Mouse (Mus musculus): ENCODE results near the gene Dnaic2. TPM values are rescaled to one million over a fixed set of nuclear protein-coding genes. Genes with fewer than 3 reads are reported as not detected.

Dnaic2 gene
- total RNA-seq, 2 experiments from 2014 or later, result 0.55 to 0.57 TPM

GRCm38 (mm10) chr11:114699511-114699910 lies 27.7 kb upstream of the Dnaic2 start:
- intact Hi-C loops (cut with DNase I), result loop anchor here (2.0 kb wide), 1 partner anchor 23 kb away; no protein-coding TSS in a partner anchor
- DNase-seq, result peak; percentile 82 to 87

- intact Hi-C loops (cut with DNase I), result no loop called here
- no peak for DNase-seq
Observed at GRCm38 (mm10) chr11:114702311-114702995, 24.8 kb upstream of the Dnaic2 start.

GRCm38 (mm10) chr11:114702996-114703361 lies 24.2 kb upstream of the Dnaic2 start:
- intact Hi-C loops (cut with DNase I), result no loop called here
- no peak for DNase-seq

- DNase-seq, result peak in 1 of 2 experiments; percentile 50
- intact Hi-C loops (cut with DNase I), result no loop called here
Observed at GRCm38 (mm10) chr11:114704071-114704913, 22.9 kb upstream of the Dnaic2 start.

- no peak for DNase-seq
- intact Hi-C loops (cut with DNase I), result no loop called here
Observed at GRCm38 (mm10) chr11:114706358-114706757, 20.9 kb upstream of the Dnaic2 start.

- DNase-seq, result no peak
- intact Hi-C loops (cut with DNase I), result no loop called here
Observed at GRCm38 (mm10) chr11:114711393-114711792, 15.8 kb upstream of the Dnaic2 start.

GRCm38 (mm10) chr11:114711861-114712260 lies 15.3 kb upstream of the Dnaic2 start:
- intact Hi-C loops (cut with DNase I), result no loop called here

GRCm38 (mm10) chr11:114714526-114714925 lies 12.7 kb upstream of the Dnaic2 start:
- intact Hi-C loops (cut with DNase I), result no loop called here
- no peak for DNase-seq

More at GRCm38 (mm10) chr11:114711861-114712260, 15.3 kb upstream of the Dnaic2 start:
- DNase-seq, result no peak

GRCm38 (mm10) chr11:114715531-114715930 lies 11.7 kb upstream of the Dnaic2 start:
- DNase-seq, result peak; percentile 42 to 48
- intact Hi-C loops (cut with DNase I), result no loop called here

- intact Hi-C loops (cut with DNase I), result no loop called here
- DNase-seq, result no peak
Observed at GRCm38 (mm10) chr11:114720535-114720934, 6.7 kb upstream of the Dnaic2 start.

GRCm38 (mm10) chr11:114722438-114722837 lies 4.8 kb upstream of the Dnaic2 start:
- no peak for DNase-seq
- intact Hi-C loops (cut with DNase I), result no loop called here

GRCm38 (mm10) chr11:114723030-114723429 lies 4.2 kb upstream of the Dnaic2 start:
- intact Hi-C loops (cut with DNase I), result no loop called here
- DNase-seq, result no peak

GRCm38 (mm10) chr11:114724787-114725590 lies 2.2 kb upstream of the Dnaic2 start:
- DNase-seq, result peak; percentile 67 to 68
- intact Hi-C loops (cut with DNase I), result no loop called here

- intact Hi-C loops (cut with DNase I), result loop anchor here (2.0 kb wide), 1 partner anchor 59 kb away; the partner anchor contains the start of gene Rpl38
- DNase-seq, result no peak
Observed at GRCm38 (mm10) chr11:114727826-114728186, 598 bp downstream of the Dnaic2 start.

- DNase-seq, result peak in 1 of 2 experiments; percentile 35
Observed at GRCm38 (mm10) chr11:114728333-114728732, 1.1 kb downstream of the Dnaic2 start.

GRCm38 (mm10) chr11:114729832-114730363 lies 2.7 kb downstream of the Dnaic2 start:
- no peak for DNase-seq
- intact Hi-C loops (cut with DNase I), result no loop called here

More at GRCm38 (mm10) chr11:114728333-114728732, 1.1 kb downstream of the Dnaic2 start:
- intact Hi-C loops (cut with DNase I), result no loop called here

GRCm38 (mm10) chr11:114731711-114732110 lies 4.5 kb downstream of the Dnaic2 start:
- DNase-seq, result no peak
- intact Hi-C loops (cut with DNase I), result no loop called here

GRCm38 (mm10) chr11:114732890-114733289 lies 5.7 kb downstream of the Dnaic2 start:
- intact Hi-C loops (cut with DNase I), result no loop called here
- DNase-seq, result no peak

GRCm38 (mm10) chr11:114736111-114736510 lies 8.9 kb downstream of the Dnaic2 start:
- no peak for DNase-seq
- intact Hi-C loops (cut with DNase I), result loop anchor here (2.0 kb wide), 1 partner anchor 59 kb away; no protein-coding TSS in a partner anchor

- intact Hi-C loops (cut with DNase I), result loop anchor here (2.0 kb wide), 1 partner anchor 60 kb away; no protein-coding TSS in a partner anchor
- peak; percentile 63 to 79 for DNase-seq
Observed at GRCm38 (mm10) chr11:114736913-114737624, 9.9 kb downstream of the Dnaic2 start.
